Mouse (Mus musculus) thymus, postnatal 10 days (tissue): ENCODE measurements around the gene Nav2.

Source experiments
- DNase-seq, 2 experiments: peaks; one replicate each; pipeline ENCODE4 v3.0.0; 2021; ENCODE audit warnings: low spot score in 2 of 2

Gene Nav2

GRCm38 (mm10) chr7:49326136-49326722, 417.7 kb downstream of the Nav2 start:
- DNase-seq, result no peak

- no peak for DNase-seq
Observed at GRCm38 (mm10) chr7:49326967-49327742, 418.6 kb downstream of the Nav2 start.

DNA sequence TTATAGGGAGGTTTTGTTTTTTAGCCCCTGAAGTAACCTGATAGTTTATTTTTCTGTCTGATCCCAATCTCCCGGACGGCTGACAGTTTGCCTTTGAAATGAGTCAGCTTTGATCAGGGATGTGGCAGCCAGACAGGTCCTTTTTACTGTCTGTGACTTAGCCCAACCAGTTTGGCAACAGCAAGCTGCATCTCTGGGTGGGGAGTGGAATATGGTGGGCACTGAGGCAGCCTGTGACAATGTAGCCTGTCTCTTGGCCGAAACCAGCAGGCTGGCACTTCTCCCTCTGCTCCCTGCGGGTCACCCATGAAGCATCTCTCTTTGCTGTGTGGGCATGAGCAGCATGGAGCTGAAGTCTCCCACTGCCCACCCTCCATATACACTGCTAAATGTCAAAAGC, 421.7 kb downstream of the Nav2 start:
- DNase-seq, result no peak

DNA sequence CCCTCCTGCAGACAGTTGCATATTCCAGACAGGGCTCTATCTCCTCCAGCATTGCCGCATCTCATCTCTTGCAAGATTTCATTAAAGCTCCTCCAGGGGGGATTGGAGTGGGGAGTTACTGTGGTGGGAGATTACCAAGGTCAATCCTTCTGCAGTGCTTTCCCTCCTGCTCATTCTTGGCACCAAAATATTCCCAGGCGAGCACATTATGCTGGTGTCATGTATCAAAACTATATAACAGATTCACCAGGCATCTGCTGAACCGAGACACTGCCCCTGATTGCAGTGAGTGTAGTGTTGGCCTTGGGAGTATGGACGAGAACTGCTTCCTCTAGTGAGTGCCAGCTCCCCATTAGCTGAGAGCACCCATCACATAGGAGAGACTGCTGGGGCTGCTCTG, 423.4 kb downstream of the Nav2 start:
- no peak for DNase-seq

- DNase-seq, result no peak
Observed at GRCm38 (mm10) chr7:49332644-49333043, 424.1 kb downstream of the Nav2 start.

GRCm38 (mm10) chr7:49334163-49334562, 425.6 kb downstream of the Nav2 start:
- DNase-seq, result no peak

DNA sequence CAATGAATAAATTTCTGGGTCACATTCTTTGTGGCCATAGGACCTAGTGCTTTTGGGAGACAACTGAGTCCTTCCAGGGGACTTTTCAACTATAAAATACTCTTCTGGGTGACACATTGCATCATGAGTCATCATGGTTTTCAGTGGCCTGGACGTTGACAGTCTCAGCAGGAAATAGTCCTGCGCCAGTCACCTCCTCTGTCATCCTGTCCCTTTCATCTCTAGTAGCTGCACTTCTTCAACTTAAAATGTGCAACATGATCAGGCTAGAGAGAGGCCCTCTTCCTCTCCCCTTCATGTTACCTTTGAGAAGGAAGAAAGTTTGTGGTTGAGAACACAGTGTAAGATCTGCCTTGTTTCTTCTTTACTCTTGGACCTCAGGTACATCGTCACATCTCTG, 426.5 kb downstream of the Nav2 start:
- DNase-seq, result no peak

GRCm38 (mm10) chr7:49336725-49337124, 428.2 kb downstream of the Nav2 start:
- no peak for DNase-seq

DNA sequence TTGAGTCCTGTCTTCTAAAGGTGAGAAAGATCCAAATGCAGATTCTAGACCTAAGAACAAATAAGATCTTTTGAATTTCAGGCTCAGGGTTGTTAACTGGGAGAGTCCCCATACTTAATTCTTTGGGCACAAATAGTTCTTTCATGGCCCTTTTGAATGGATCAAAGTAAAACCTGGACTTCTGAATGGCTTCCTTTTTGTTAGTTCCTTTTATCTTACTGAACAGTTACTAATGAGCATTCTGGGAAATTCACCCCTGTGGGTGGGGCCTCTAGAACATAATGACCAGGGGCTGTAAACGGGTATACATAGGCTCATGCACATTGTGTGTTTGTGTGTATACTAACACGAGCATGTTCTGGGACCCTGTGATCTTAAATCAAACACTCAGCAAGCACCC, 429.2 kb downstream of the Nav2 start:
- no peak for DNase-seq

DNA sequence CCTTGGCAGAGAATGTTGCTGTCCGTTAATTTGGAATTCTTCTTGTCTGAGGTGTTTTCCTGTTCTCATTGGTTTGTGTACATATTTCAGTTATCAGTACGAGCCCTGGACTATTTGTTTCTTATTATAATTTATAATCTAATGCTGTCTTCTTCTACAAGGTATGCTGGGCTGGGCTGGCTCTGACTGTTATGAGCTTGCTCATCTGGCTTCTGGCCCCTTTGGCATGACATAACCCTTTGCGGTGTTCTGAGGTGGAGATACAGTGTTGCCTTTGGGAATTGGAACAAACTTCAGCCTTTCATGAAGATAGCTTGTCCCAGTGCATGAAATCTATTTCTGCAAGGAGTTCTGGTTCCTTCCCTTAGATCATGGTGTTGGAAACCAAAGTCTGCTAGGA, 431.4 kb downstream of the Nav2 start:
- no peak for DNase-seq

DNA sequence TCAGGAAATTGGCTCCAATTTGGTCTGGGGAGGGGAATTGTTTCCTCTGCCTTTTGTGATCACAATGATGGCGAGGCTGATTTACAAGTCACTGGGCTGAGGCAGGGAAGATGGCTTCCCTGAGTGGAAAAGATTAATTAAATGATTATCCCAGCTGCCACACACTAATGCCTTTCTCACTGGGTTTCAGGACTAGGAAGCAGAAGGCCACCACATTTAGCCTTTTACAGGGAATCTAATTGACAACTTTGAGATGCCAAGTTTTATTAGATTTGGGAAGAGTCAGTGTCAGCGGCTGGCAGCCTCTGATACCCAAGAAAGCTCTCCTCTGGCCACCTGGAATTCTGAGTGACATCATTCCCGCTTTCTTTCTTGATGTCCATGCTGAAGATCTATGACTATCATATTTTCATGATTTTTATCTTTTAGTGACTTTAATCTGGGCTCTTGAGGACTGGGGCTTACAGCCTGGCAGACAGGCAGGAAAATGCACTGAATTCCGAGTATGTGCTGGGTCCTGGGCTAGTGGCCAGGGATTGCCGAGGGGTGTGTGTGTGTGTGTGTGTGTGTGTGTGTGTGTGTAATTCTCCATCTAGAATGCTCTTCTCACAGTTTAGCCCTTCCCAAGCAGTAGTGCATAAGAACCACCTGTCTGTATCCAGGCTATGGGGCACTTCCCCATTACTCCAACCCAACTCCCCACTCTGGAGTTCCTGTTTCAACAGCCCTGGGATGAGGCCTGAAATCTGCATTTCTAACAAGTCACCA, 432.8 kb downstream of the Nav2 start:
- no peak for DNase-seq

- DNase-seq, result no peak
Observed at GRCm38 (mm10) chr7:49341919-49342529, 433.5 kb downstream of the Nav2 start.

DNA sequence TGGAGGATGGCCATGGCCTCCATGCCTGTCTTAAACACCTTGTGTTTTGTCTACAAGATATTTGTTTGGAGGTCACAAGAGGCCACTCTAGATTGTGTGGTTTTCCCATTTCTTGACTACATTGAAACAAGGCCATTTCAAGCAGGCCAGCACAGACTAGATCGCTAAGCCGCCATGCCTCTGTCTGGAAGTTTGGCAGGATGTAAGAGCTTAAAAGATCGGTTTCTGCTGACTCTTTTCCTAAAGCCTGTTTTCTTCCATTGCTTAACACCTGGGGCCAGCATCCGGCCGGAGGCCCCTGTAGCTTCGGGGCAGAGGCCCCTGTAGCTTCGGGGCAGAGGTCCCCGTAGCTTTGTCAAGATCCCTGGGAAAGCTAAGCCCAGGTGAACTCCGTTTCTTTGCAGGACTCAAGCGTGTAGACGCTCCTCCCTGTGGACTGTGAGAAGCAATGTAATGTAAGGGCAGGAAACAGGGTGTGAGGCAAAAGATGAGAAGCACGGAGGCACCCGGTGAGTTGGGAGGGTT, 434.1 kb downstream of the Nav2 start:
- no peak for DNase-seq

- no peak for DNase-seq
Observed at GRCm38 (mm10) chr7:49343081-49343600, 434.6 kb downstream of the Nav2 start.

DNA sequence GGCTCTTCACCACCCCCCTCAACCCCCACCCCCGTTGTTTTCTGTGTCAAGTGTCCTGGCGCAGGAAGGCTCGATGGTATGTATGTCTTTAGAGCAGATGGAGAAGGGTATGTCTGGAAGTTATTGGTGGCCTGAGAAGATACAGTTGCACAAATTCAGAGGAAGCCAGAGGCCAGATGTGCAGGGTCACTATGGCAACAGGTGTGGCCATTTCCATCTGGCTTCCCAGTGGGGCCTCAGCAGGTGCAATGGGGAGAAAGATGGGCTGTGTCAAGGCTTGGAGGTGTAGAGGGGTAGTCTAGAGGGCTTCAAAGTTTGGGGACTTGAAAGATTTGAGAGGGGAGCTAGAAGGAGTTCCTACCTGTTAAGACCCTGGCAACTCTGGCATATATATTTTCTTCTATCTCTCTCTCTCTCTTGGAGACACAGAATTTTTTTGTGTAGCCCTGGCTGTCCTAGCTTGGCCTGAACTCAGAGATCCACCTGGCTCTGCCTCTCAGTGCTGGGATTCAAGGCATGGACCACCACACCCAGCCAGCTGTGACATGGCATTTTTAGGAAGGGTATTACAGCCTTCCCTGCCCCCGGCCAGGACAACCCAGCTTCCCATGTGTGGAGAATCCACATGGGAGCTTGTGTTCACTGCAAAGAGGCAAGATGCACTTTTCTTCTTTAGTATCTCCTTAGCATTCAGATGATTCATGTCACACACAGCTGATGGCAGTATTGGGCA, 435.4 kb downstream of the Nav2 start:
- DNase-seq, result no peak

- no peak for DNase-seq
Observed at GRCm38 (mm10) chr7:49347338-49348272, 439.1 kb downstream of the Nav2 start.

GRCm38 (mm10) chr7:49348636-49349035, 440.1 kb downstream of the Nav2 start:
- DNase-seq, result no peak

DNA sequence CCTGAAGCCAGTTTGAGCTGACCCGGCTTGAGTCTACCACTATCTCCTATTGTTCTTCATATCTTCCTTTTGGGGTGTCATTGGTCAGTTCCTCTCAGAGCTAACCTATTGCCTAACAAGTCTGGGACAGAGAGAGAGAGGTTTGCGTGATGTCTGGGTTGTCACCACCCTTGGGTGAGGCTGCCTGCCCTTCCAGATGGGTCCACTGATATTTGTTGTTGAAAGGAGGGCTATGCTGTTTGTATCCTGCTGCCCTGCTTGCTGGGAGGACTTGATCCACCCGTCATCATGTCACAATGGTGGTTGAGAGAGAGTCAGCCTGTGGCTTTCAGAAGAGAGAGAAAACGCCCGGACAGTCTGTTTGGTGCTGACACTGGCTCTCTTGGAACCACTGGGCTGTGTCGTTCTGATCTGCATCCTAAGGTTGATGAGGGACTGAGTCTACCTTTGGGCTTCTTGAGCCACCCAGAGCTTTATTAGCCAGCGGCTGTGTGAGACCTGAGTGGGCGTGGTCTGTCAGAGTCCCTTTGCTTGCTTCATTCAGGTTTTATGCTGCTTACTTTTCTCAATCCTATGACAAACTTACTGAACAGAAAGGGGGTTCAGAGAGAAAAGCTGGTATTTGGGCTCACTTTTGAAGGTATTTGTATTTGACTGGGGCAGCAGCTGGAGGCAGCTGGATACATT, 441.9 kb downstream of the Nav2 start:
- no peak for DNase-seq

DNA sequence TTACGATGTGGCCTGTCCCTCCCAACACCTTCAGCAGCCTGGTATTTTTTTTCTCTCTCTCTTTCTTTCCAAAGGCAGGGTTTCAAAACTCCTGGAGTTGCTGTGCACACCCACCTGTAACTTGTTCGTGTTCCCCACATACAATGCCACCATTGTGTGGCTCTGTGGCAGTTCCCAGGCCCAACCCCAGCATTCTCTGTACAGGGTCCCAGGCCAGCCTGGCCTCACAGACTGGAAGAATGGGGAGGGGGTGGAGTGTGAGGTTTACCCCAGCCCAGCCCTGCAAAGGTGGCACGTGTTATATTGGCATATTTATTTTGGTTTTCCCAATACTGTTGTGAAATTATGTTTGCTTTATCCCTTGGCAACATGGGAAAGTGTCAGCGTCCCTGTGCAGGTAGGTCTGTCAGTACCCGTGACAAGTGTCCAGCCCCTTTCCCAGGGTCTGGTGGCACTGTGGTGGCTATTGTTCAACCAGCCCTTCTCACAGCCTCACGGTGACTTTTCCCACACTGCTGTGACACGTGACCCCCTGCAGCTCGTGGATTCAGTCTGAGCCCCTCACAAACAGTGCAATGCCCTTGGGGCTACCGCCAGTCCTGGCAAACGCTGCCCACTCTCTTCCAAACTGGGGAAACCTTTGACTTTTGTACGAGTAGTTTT, 443.2 kb downstream of the Nav2 start:
- DNase-seq, result no peak
